8 mouse cellular contexts compared by ENCODE assay signal in the genomic region with DNA sequence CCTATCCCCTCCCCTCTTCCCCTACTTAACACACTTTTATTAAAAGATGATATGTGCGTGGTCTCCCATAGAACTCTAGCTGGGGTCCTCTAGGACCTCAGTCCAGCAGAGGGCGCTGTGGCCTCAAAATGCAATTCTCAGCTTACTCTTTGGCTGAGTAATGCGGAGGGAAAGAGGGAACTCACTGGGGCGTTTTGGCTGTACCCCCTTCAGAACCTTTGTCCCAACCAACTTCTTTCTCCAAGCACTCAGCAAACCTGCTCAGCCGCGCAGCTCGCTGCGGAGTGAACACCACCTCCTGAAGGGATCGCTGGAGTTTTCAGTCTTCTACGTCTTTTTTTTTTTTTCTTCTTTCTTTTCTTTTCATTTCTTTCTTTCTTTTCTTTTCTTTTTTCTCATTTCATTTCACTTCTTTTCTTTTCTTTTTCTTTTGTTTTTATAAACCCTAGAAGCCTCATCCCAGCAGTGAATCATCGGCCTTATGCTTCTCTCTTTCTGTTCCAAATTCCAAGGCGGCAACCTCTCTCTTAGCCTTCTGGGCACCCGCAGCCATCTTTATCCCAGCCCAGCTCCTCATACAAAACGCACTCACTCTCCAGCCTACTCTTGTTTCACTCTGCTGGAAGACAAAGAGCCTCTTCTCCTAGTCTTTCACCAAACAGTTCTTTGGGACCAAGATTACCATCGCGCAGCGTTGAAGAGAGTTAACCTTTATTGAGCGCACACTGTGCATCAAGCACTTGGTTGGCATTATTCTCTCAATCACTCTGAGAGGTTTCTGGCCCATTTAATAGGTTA. TPM values are rescaled to one million over a fixed set of nuclear protein-coding genes. Genes with fewer than 3 reads are reported as not detected.
DNase-seq lines count a peak whose midpoint lies in the region.

No protein-coding gene starts in this region.

- intact Hi-C loops in left cerebral cortex, postnatal 25 days (cut with DNase I) = loop anchor here (1.0 kb wide), 1 partner anchor 78 kb away; no protein-coding TSS in a partner anchor

- DNase-seq in adrenal gland, adult 18-20 months (ENCODE audit: low spot score in 2 of 2) = peak; percentile 86 to 93
- peak; percentile 97 for DNase-seq in embryo, embryonic 10 days (ENCODE audit: low spot score)
- peak; percentile 95 for DNase-seq in gastrocnemius, postnatal 10 days
- peak; percentile 88 for DNase-seq in induced T-regulatory cell, adult 2 months (ENCODE audit: low read depth)
- DNase-seq in left cerebral cortex, postnatal 25 days (ENCODE audit: low spot score in 2 of 2) = peak; percentile 73
- peak; percentile 94 for DNase-seq in mesoderm, embryonic 11.5 days (ENCODE audit: low read depth, low spot score)
- DNase-seq in right cerebral cortex, postnatal 25 days = peak; percentile 67
- peak; percentile 70 to 93 for DNase-seq in urinary bladder, postnatal 4 days (ENCODE audit: low spot score in 2 of 2)

RNA-seq across cellular contexts. Expression of a gene that starts 6.2 kb away (rescaled TPM):
- total RNA-seq in adrenal gland, adult 18-20 months (2021) = not detected
- total RNA-seq in gastrocnemius, postnatal 10 days (2021) = 1 to 10 TPM in 1 of 2 experiments, under 1 TPM in 1; 0.50 to 1.0 TPM
- 1 to 10 TPM; 3.8 to 6.0 TPM for total RNA-seq in left cerebral cortex, postnatal 25 days (2021)

RNA-seq across cellular contexts. Expression of a gene that starts 16.9 kb away (rescaled TPM):
- total RNA-seq in adrenal gland, adult 18-20 months (2021) = 10 to 100 TPM; 24.6 to 29.8 TPM
- total RNA-seq in gastrocnemius, postnatal 10 days (2021) = 10 to 100 TPM; 28.9 to 33.9 TPM
- total RNA-seq in left cerebral cortex, postnatal 25 days (2021) = 10 to 100 TPM; 46.6 to 55.7 TPM

RNA-seq across cellular contexts. Expression of a gene that starts 31.1 kb away (rescaled TPM):
- total RNA-seq in adrenal gland, adult 18-20 months (2021) = 1 to 10 TPM; 2.6 to 3.6 TPM
- 10 to 100 TPM in 1 of 2 experiments, 1 to 10 TPM in 1; 8.0 to 12.5 TPM for total RNA-seq in gastrocnemius, postnatal 10 days (2021)
- total RNA-seq in left cerebral cortex, postnatal 25 days (2021) = 10 to 100 TPM in 1 of 2 experiments, 1 to 10 TPM in 1; 9.3 to 11.3 TPM

Comparison
In these comparisons a context has a peak if more than half of its experiments do, and no peak if none do; other contexts are left out.
1. Peak in every context shown above with its lines: DNase-seq.